Mouse (Mus musculus): ENCODE measurements around the gene Mblac2. TPM values are rescaled to one million over a fixed set of nuclear protein-coding genes. Genes with fewer than 3 reads are reported as not detected.
"Not testable (repeated sequence)": the region's sequence is repeated elsewhere in the genome, so short reads cannot be mapped to it uniquely, and the experiment has no call there.

Mblac2 gene
- polyA plus RNA-seq, 1 experiment = 3.3 TPM

DNA sequence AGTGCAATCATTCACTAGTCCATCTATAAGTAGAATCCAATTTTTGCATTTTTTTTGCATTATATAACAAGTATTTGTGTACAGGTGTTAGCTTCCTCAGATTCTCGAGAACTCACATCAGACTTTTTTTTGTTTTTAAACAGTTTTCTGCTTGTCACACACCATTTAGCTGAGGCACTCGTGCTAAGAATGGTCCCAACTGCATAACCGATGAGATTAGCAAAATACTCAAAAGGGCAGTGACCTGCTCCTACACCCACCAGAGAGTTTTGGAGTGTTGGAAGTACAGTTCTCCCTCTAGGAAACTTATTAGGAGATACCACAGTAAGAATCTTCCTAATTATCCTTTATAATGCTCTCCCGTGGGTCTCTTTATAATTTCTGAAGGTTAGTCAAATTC, 1.3 kb upstream of the Mblac2 start:
- H3K27ac ChIP-seq (ENCODE audit: insufficient read depth, low read depth, low read length) = no peak overlapping the region
- no peaks in the 10 kb centered on the region for H3K4me1 ChIP-seq (ENCODE audit: control insufficient read depth, insufficient read depth, low read length)
- WGBS = 33% methylated on average over 4 of the region's 4 CpGs
- no peaks in the 10 kb centered on the region for H3K36me3 ChIP-seq (ENCODE audit: control insufficient read depth, insufficient read depth, low read length)
- H3K4me3 ChIP-seq (ENCODE audit: insufficient read depth, low read depth, low read length) = no peak overlapping the region
- H3K27me3 ChIP-seq (replicated peaks; ENCODE audit: control insufficient read depth, insufficient read depth, low read length) = no peaks in the 10 kb centered on the region
- DNase-seq = no peak
- TF ChIP-seq CTCF (conservative IDR thresholded peaks at IDR 0.05; ENCODE audit: insufficient read depth, insufficient read length, low read depth, low read length) = no peak
- no peak for TF ChIP-seq POLR2A (IDR thresholded peaks at IDR 0.05; ENCODE audit: low read depth, low read length)

DNA sequence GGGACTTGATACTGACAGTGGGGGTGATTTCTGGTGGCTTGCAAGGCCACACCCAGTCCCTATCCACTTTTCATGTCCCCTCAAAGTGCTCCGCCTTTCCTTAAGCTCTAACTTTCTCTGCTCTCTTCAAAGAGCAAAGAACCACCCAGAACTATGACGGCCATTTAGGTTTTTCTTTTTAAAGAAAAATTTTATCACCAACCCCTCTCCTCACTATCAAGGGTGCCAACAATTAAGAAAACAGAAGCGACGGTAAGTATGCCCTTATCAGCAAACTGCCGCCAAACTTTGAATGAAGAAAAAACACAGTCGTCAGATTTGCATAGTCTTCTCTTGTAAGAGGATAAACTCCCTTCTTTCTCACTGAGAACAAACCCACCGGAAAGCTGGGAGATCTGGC, 875 bp upstream of the Mblac2 start:
- no peaks in the 10 kb centered on the region for H3K4me1 ChIP-seq (ENCODE audit: control insufficient read depth, insufficient read depth, low read length)
- TF ChIP-seq CTCF (conservative IDR thresholded peaks at IDR 0.05; ENCODE audit: insufficient read depth, insufficient read length, low read depth, low read length) (no peak), POLR2A (IDR thresholded peaks at IDR 0.05; ENCODE audit: low read depth, low read length) (no peak)
- 5% methylated on average over 7 of the region's 7 CpGs for WGBS
- DNase-seq = no peak
- no peaks in the 10 kb centered on the region for H3K27me3 ChIP-seq (replicated peaks; ENCODE audit: control insufficient read depth, insufficient read depth, low read length)
- H3K27ac ChIP-seq (ENCODE audit: insufficient read depth, low read depth, low read length) = no peak overlapping the region
- peak overlapping the region; percentile 93 for H3K4me3 ChIP-seq (ENCODE audit: insufficient read depth, low read depth, low read length)
- no peaks in the 10 kb centered on the region for H3K36me3 ChIP-seq (ENCODE audit: control insufficient read depth, insufficient read depth, low read length)

DNA sequence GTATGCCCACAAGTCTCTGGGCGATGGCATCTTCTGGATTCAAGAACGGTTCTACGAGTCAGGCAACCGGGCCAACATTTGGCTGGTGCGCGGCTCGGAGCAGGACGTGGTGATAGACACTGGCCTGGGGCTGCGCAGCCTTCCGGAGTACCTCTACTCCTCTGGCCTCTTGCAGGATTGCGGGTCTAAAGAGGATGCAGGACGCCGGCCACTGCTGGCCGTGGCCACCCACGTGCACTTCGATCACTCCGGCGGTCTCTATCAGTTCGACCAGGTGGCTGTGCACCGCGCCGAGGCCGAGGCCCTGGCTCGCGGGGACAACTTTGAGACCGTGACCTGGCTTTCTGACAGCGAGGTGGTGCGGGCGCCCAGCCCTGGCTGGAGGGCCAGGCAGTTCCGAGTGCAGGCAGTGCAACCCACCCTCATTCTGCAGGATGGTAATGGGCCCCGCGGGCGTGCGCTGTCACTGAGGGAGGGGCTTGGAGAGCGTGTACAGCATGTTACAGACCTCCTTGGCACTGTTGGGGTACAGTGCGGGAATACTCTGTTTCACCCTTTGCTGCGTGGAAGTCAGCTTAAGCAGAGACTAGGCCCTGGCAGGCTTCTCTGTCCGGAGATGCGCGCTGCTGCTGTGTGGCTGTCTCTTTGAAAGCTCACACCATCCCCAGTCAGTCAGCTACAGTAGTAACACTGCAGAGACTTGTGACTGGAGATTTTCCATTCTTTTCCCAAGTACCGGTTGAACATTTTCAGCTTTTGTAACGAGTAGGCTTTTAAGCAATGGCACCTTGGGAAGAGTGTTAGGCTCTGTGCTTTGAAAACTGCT, 618 bp downstream of the Mblac2 start:
- no peak for TF ChIP-seq POLR2A (IDR thresholded peaks at IDR 0.05; ENCODE audit: low read depth, low read length)
- no peak for TF ChIP-seq CTCF (conservative IDR thresholded peaks at IDR 0.05; ENCODE audit: insufficient read depth, insufficient read length, low read depth, low read length)
- Histone ChIP-seq H3K27ac (ENCODE audit: insufficient read depth, low read depth, low read length) (no peak overlapping the region), H3K4me1 (ENCODE audit: control insufficient read depth, insufficient read depth, low read length) (no peaks in the 10 kb centered on the region), H3K36me3 (ENCODE audit: control insufficient read depth, insufficient read depth, low read length) (no peaks in the 10 kb centered on the region), H3K27me3 (replicated peaks; ENCODE audit: control insufficient read depth, insufficient read depth, low read length) (no peaks in the 10 kb centered on the region), H3K4me3 (ENCODE audit: insufficient read depth, low read depth, low read length) (peak overlapping the region; percentile 93)
- no peak for DNase-seq
- 2% methylated on average over 42 of the region's 42 CpGs for WGBS

GRCm38 (mm10) chr13:81713896-81714295, 2.8 kb downstream of the Mblac2 start:
- TF ChIP-seq CTCF (conservative IDR thresholded peaks at IDR 0.05; ENCODE audit: insufficient read depth, insufficient read length, low read depth, low read length) (no peak), POLR2A (IDR thresholded peaks at IDR 0.05; ENCODE audit: low read depth, low read length) (no peak)
- 94% methylated on average over 1 of the region's 1 CpGs for WGBS
- no peak overlapping the region for H3K4me3 ChIP-seq (ENCODE audit: insufficient read depth, low read depth, low read length)
- H3K36me3 ChIP-seq (ENCODE audit: control insufficient read depth, insufficient read depth, low read length) = no peaks in the 10 kb centered on the region
- no peak overlapping the region for H3K27ac ChIP-seq (ENCODE audit: insufficient read depth, low read depth, low read length)
- DNase-seq = no peak
- no peaks in the 10 kb centered on the region for H3K27me3 ChIP-seq (replicated peaks; ENCODE audit: control insufficient read depth, insufficient read depth, low read length)
- no peaks in the 10 kb centered on the region for H3K4me1 ChIP-seq (ENCODE audit: control insufficient read depth, insufficient read depth, low read length)

- not testable (repeated sequence) for H3K27me3 ChIP-seq (replicated peaks; ENCODE audit: control insufficient read depth, insufficient read depth, low read length); H3K36me3 ChIP-seq (ENCODE audit: control insufficient read depth, insufficient read depth, low read length); DNase-seq; H3K4me3 ChIP-seq (ENCODE audit: insufficient read depth, low read depth, low read length); H3K27ac ChIP-seq (ENCODE audit: insufficient read depth, low read depth, low read length); H3K4me1 ChIP-seq (ENCODE audit: control insufficient read depth, insufficient read depth, low read length)
- WGBS = 76% methylated on average over 12 of the region's 12 CpGs
Observed at GRCm38 (mm10) chr13:81728141-81728540, 17.0 kb downstream of the Mblac2 start.

DNA sequence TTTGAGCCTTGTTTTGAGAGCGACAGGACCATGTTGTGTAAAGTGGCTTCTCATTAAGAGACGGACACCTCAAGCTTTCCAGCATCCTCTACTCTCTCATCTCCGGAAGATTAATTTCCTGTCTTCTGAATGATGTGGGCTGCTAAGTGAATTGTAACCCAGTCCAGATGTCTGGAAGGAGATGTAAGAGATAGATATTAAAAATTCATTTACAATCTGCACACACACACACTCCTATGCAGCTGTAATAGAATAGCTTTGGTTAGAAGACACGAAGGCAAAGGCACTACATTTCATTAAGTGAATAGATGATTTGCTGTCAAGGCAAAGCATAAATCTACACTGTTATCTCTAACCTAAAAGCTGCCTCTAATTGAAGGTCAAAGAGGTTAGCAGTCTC, 18.0 kb downstream of the Mblac2 start:
- H3K27ac ChIP-seq (ENCODE audit: insufficient read depth, low read depth, low read length) = no peak overlapping the region
- TF ChIP-seq CTCF (conservative IDR thresholded peaks at IDR 0.05; ENCODE audit: insufficient read depth, insufficient read length, low read depth, low read length) (no peak), POLR2A (IDR thresholded peaks at IDR 0.05; ENCODE audit: low read depth, low read length) (no peak)
- H3K4me1 ChIP-seq (ENCODE audit: control insufficient read depth, insufficient read depth, low read length) = no peaks in the 10 kb centered on the region
- no peak for DNase-seq
- H3K4me3 ChIP-seq (ENCODE audit: insufficient read depth, low read depth, low read length) = no peak overlapping the region
- WGBS = 70% methylated on average over 4 of the region's 4 CpGs
- no peaks in the 10 kb centered on the region for H3K27me3 ChIP-seq (replicated peaks; ENCODE audit: control insufficient read depth, insufficient read depth, low read length)
- no peaks in the 10 kb centered on the region for H3K36me3 ChIP-seq (ENCODE audit: control insufficient read depth, insufficient read depth, low read length)

- no peak for DNase-seq
- H3K36me3 ChIP-seq (ENCODE audit: control insufficient read depth, insufficient read depth, low read length) = no peaks in the 10 kb centered on the region
- H3K27me3 ChIP-seq (replicated peaks; ENCODE audit: control insufficient read depth, insufficient read depth, low read length) = no peaks in the 10 kb centered on the region
- 91% methylated on average over 1 of the region's 1 CpGs for WGBS
- TF ChIP-seq CTCF (conservative IDR thresholded peaks at IDR 0.05; ENCODE audit: insufficient read depth, insufficient read length, low read depth, low read length) (no peak), POLR2A (IDR thresholded peaks at IDR 0.05; ENCODE audit: low read depth, low read length) (no peak)
- H3K27ac ChIP-seq (ENCODE audit: insufficient read depth, low read depth, low read length) = no peak overlapping the region
- H3K4me3 ChIP-seq (ENCODE audit: insufficient read depth, low read depth, low read length) = no peak overlapping the region
- no peaks in the 10 kb centered on the region for H3K4me1 ChIP-seq (ENCODE audit: control insufficient read depth, insufficient read depth, low read length)
Observed at GRCm38 (mm10) chr13:81730362-81730761, 19.2 kb downstream of the Mblac2 start.
